Mouse (Mus musculus) lung, embryonic 15.5 days (tissue): ENCODE measurements at regions not wholly inside any gene's neighbourhood (a gene's known extent, or its start where the extent isn't known, plus 50 kb on each side); places are given as distances from the start of the nearest gene placed in this dataset.

Experiments
- ATAC-seq: fragments of 200-750 bp; cut with Nextera tagmentation; 2 replicates; pipeline ENCODE4 v1.8.0; 2017; ENCODE audit warnings: moderate number of reproducible peaks, borderline replicate concordance; ENCODE audit not compliant: low FRiP score, low TSS enrichment; ENCODE audit errors: extremely low read depth
- H3K27ac ChIP-seq: fragments of 300-500 bp; sonication (generic); 2 replicates; pipeline ENCODE4 v1.5.1; 2015; ENCODE audit warnings: moderate library complexity, mild to moderate bottlenecking, inconsistent platforms
- H3K27me3 ChIP-seq: fragments of 300-500 bp; sonication (generic); 2 replicates; pipeline ENCODE4 v1.6.1; 2015; ENCODE audit warnings: inconsistent platforms
- H3K36me3 ChIP-seq: fragments of 300-500 bp; sonication (generic); 2 replicates; pipeline ENCODE4 v1.6.1; 2015; ENCODE audit warnings: inconsistent platforms
- H3K4me1 ChIP-seq: fragments of 300-500 bp; sonication (generic); 2 replicates; pipeline ENCODE4 v1.6.1; 2015; ENCODE audit warnings: inconsistent platforms
- H3K4me2 ChIP-seq: fragments of 300-500 bp; sonication (generic); 2 replicates; pipeline ENCODE4 v1.6.1; 2015; ENCODE audit warnings: inconsistent platforms, mild to moderate bottlenecking, moderate library complexity
- H3K4me3 ChIP-seq: fragments of 300-500 bp; sonication (generic); 2 replicates; pipeline ENCODE4 v1.5.1; 2015; ENCODE audit warnings: mild to moderate bottlenecking, inconsistent platforms
- H3K9ac ChIP-seq: fragments of 300-500 bp; sonication (generic); 2 replicates; pipeline ENCODE4 v1.6.1; 2015; ENCODE audit warnings: inconsistent platforms
- H3K9me3 ChIP-seq: fragments of 300-500 bp; sonication (generic); 2 replicates; pipeline ENCODE4 v1.6.1; 2016; ENCODE audit warnings: inconsistent platforms
- WGBS: fragments of 180-500 bp; shearing (Covaris S2); methylation state at CpG from one replicate; pipeline ENCODE4 v1.1.7; 2015; 5-methylcytosine and 5-hydroxymethylcytosine counted together

DNA sequence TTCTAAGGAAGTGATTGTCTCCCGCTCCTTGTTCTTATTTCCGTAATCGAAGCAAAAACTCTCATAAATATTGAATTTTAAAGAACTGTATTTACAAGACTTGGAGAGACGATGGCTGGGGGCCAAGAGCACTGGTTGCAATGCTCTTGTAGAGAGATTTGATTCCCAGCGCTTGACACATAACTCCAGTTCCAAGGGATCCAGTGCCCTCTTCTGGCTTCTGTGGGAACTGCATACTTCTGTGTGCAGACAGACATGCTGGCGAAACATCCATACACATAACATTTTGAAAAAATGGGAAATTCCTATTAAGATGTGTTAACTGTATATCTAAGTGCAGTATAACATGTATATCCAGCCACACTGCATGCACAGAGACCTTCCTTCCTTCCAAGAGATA is 266.3 kb downstream of the Pax3 start:
- no peak overlapping the region for H3K4me2 ChIP-seq
- no peak overlapping the region for H3K27ac ChIP-seq
- no peaks in the 10 kb centered on the region for H3K4me1 ChIP-seq
- H3K9me3 ChIP-seq: no peaks in the 10 kb centered on the region
- H3K27me3 ChIP-seq: peaks cover 20% of the 10 kb centered on the region
- H3K36me3 ChIP-seq: no peaks in the 10 kb centered on the region
- no peak overlapping the region for H3K9ac ChIP-seq
- no peak for ATAC-seq
- no peak overlapping the region for H3K4me3 ChIP-seq
- 89% methylated on average over 6 of the region's 6 CpGs for WGBS

DNA sequence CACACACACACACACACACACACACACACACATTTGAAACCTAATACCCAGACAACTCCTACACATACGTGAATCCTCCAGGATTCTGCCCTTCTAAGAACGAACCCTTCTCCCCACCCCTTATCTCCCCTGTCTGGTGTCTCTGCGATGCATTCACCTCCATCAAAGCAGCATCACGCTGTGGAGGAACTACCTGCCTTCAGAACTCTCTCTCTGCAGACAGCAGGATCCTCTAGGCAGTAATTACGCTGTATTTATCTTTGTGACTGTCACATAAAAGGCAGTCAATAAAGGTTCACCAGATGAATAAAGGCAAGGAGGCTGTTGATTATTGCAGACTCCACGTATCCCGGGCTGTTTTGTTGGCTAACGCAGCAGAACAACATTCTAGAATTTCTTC is 267.4 kb downstream of the Pax3 start:
- Histone ChIP-seq H3K27ac (no peak overlapping the region), H3K36me3 (no peaks in the 10 kb centered on the region), H3K4me3 (no peak overlapping the region), H3K9me3 (no peaks in the 10 kb centered on the region), H3K9ac (no peak overlapping the region), H3K27me3 (peaks cover 15% of the 10 kb centered on the region), H3K4me1 (no peaks in the 10 kb centered on the region), H3K4me2 (no peak overlapping the region)
- WGBS: 43% methylated on average over 8 of the region's 8 CpGs
- ATAC-seq: no peak

- Histone ChIP-seq H3K4me1 (no peaks in the 10 kb centered on the region), H3K4me3 (no peak overlapping the region), H3K27me3 (peaks cover 15% of the 10 kb centered on the region), H3K27ac (no peak overlapping the region), H3K36me3 (no peaks in the 10 kb centered on the region), H3K9ac (no peak overlapping the region), H3K4me2 (no peak overlapping the region), H3K9me3 (no peaks in the 10 kb centered on the region)
- 57% methylated on average over 3 of the region's 3 CpGs for WGBS
- ATAC-seq: no peak
Observed at GRCm38 (mm10) chr1:77926146-77926545, 270.8 kb downstream of the Pax3 start.

- no peak for ATAC-seq
- Histone ChIP-seq H3K36me3 (no peaks in the 10 kb centered on the region), H3K27me3 (peaks cover 3% of the 10 kb centered on the region; the same call in 1 of the 2 replicates), H3K4me2 (no peak overlapping the region), H3K27ac (no peak overlapping the region), H3K4me3 (no peak overlapping the region), H3K9me3 (no peaks in the 10 kb centered on the region), H3K9ac (no peak overlapping the region), H3K4me1 (no peaks in the 10 kb centered on the region)
- 37% methylated on average over 5 of the region's 5 CpGs for WGBS
Observed at GRCm38 (mm10) chr1:77896226-77896625, 300.7 kb downstream of the Pax3 start.

GRCm38 (mm10) chr1:77879026-77879425 is 317.9 kb downstream of the Pax3 start:
- H3K27me3 ChIP-seq: no peaks in the 10 kb centered on the region
- H3K4me2 ChIP-seq: no peak overlapping the region
- H3K36me3 ChIP-seq: no peaks in the 10 kb centered on the region
- no peak overlapping the region for H3K4me3 ChIP-seq
- no peaks in the 10 kb centered on the region for H3K4me1 ChIP-seq
- no peak overlapping the region for H3K9ac ChIP-seq
- no peak overlapping the region for H3K27ac ChIP-seq
- no peaks in the 10 kb centered on the region for H3K9me3 ChIP-seq
- no peak for ATAC-seq

DNA sequence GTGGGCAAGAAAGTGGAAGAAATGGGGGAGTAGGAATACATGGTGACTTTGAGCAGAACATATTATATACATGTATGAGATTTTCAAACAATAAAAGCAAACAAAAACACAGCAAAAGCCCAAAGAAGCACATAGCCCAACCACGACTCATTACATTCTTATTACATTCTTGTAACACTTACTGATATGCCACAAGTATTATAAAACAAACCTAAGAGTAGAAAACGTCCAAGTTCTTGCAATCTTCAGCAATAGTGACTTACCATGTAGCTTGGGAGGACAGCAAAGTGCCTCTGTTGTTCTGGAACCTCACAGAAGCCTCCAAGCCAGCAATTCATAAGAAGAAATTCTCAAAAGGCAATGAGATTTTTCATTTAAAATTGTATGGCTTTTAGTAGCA is 326.8 kb downstream of the Pax3 start:
- Histone ChIP-seq H3K27ac (no peak overlapping the region), H3K27me3 (no peaks in the 10 kb centered on the region), H3K4me2 (no peak overlapping the region), H3K4me1 (no peaks in the 10 kb centered on the region), H3K4me3 (no peak overlapping the region), H3K9ac (no peak overlapping the region), H3K9me3 (no peaks in the 10 kb centered on the region), H3K36me3 (no peaks in the 10 kb centered on the region)
- no peak for ATAC-seq
- 30% methylated on average over 2 of the region's 2 CpGs for WGBS

- Histone ChIP-seq H3K9me3 (no peaks in the 10 kb centered on the region), H3K36me3 (no peaks in the 10 kb centered on the region), H3K4me3 (no peak overlapping the region), H3K4me2 (no peak overlapping the region), H3K4me1 (no peaks in the 10 kb centered on the region), H3K9ac (no peak overlapping the region), H3K27ac (no peak overlapping the region), H3K27me3 (no peaks in the 10 kb centered on the region)
- no peak for ATAC-seq
- WGBS: 44% methylated on average over 1 of the region's 1 CpGs
Observed at GRCm38 (mm10) chr1:77869174-77869573, 327.8 kb downstream of the Pax3 start.

DNA sequence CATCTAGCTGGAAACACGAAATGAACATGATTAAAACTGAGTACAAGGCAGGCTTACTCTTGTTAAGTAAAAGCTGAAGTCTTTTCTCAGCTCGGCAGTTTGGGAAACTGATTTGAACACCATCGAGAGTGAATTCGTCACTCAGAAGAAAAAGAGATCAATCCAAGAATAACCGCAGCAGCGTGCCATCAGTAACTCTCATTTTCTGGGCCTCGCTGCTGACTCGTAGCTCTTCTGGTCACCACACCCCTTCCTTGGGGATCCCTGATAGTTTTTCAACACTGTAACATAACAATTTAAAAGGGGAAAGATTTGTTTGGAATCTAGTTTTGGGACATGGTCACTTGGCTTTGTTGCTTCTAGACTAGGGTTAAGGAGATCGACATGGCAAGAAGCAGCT is 337.0 kb downstream of the Pax3 start:
- H3K9me3 ChIP-seq: no peaks in the 10 kb centered on the region
- no peak overlapping the region for H3K9ac ChIP-seq
- H3K27ac ChIP-seq: no peak overlapping the region
- H3K4me2 ChIP-seq: no peak overlapping the region
- H3K27me3 ChIP-seq: no peaks in the 10 kb centered on the region
- no peak for ATAC-seq
- whole genome bisulfite sequencing: 78% methylated on average over 9 of the region's 9 CpGs
- no peaks in the 10 kb centered on the region for H3K36me3 ChIP-seq
- no peaks in the 10 kb centered on the region for H3K4me1 ChIP-seq
- H3K4me3 ChIP-seq: no peak overlapping the region

DNA sequence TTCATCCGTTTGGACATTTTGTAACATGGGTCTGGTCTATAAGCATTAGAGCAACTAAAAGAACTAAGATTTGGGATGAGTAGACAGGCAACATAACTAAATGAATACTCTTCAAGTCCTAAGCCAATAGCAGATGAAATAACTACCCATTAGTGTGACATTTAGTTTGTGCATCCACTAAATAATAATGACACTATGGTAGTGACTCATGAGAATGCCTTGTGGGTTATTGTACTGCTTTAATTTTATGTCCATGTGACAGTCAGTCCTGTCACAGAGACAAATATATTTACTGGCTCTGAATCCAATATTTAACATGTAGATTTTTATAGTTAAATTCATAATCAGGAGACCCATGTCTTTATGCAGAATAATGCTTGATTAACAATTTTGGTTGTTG is 339.5 kb upstream of the Epha4 start:
- 53% methylated on average over 1 of the region's 1 CpGs for WGBS

GRCm38 (mm10) chr1:77847766-77848615 is 333.1 kb upstream of the Epha4 start:
- no peak for ATAC-seq
- no peaks in the 10 kb centered on the region for H3K4me1 ChIP-seq
- no peak overlapping the region for H3K4me3 ChIP-seq
- no peaks in the 10 kb centered on the region for H3K36me3 ChIP-seq
- H3K27me3 ChIP-seq: no peaks in the 10 kb centered on the region
- H3K9ac ChIP-seq: no peak overlapping the region
- H3K27ac ChIP-seq: no peak overlapping the region
- WGBS: 71% methylated on average over 9 of the region's 9 CpGs
- no peak overlapping the region for H3K4me2 ChIP-seq
- H3K9me3 ChIP-seq: no peaks in the 10 kb centered on the region

More for the DNA sequence above, 339.5 kb upstream of the Epha4 start:
- Histone ChIP-seq H3K4me2 (no peak overlapping the region), H3K4me1 (no peaks in the 10 kb centered on the region), H3K9ac (no peak overlapping the region), H3K27me3 (no peaks in the 10 kb centered on the region), H3K9me3 (no peaks in the 10 kb centered on the region), H3K27ac (no peak overlapping the region), H3K4me3 (no peak overlapping the region), H3K36me3 (no peaks in the 10 kb centered on the region)
- ATAC-seq: no peak

- no peak overlapping the region for H3K4me2 ChIP-seq
- WGBS: 55% methylated on average over 12 of the region's 12 CpGs
- no peaks in the 10 kb centered on the region for H3K4me1 ChIP-seq
- H3K9ac ChIP-seq: no peak overlapping the region
- H3K4me3 ChIP-seq: no peak overlapping the region
- no peaks in the 10 kb centered on the region for H3K36me3 ChIP-seq
- H3K27ac ChIP-seq: no peak overlapping the region
- H3K27me3 ChIP-seq: no peaks in the 10 kb centered on the region
- no peak for ATAC-seq
- H3K9me3 ChIP-seq: no peaks in the 10 kb centered on the region
Observed at GRCm38 (mm10) chr1:77846039-77846727, 331.3 kb upstream of the Epha4 start.

DNA sequence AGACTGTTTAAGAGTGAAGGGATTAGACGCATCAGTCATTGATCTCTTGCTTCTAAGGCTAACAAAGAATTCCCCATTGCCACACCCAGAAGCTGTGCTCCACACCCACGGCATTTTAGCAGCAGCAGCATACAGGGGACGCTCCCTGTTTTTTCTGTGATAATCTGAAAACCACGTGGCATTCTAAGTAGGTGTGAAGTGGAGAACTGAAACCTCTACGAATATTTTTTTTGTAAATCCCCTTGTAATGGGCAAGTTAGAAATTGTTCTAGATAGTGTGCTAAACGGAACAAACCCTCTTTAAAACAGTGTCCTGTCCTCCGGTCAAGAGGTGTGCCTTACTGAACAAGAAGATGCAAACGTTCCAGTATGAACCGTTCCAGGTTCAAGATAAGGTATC is 325.8 kb upstream of the Epha4 start:
- Histone ChIP-seq H3K4me3 (no peak overlapping the region), H3K9ac (no peak overlapping the region), H3K4me1 (no peaks in the 10 kb centered on the region), H3K9me3 (no peaks in the 10 kb centered on the region), H3K36me3 (no peaks in the 10 kb centered on the region), H3K27ac (no peak overlapping the region), H3K4me2 (no peak overlapping the region), H3K27me3 (no peaks in the 10 kb centered on the region)
- WGBS: 46% methylated on average over 9 of the region's 9 CpGs
- no peak for ATAC-seq
